In the genomic region with DNA sequence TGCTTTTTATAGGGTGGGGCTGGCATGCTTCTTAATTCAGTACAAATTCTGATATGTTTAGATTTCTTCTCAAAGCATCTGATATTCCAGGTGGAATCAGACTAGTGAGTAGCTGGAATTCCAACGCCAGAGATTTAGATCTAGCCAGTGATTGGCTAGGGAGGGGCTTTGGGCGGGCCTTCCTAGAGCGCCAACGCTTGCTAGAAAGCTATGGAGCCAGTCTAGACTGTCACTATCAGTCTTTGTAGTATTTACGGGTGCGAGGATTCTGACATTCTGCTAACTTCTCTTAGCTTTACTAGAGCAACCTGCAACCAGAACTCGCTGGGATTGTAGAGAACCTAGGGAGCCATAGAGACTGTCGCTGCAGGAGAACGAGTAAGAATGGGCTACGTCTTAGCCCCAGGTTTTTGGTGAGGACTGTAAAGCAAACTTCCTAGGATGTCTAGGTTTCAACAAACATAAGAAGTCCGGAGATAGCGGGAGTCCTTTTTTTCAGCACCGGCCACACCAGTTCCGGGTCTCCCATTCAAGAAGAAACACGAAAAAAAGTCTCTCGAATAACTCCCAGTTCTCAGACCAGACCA, we compare ENCODE assay signal across 9 mouse cellular contexts. TPM values are rescaled to one million over a fixed set of nuclear protein-coding genes. Genes with fewer than 3 reads are reported as not detected.
DNase-seq lines count a peak whose midpoint lies in the region; ATAC-seq and TF ChIP-seq lines count a peak whose summit lies in the region.
"Had no signal": no experiment of that assay in that cellular context is flagged by ENCODE, and none has a peak within 500 bp of the region (broad histone marks: within the 10 kb centered on the region; RNA-seq: fewer than 3 reads in every experiment).

A gene (plus strand): TSS at position 218 of the 587 bp plus-strand sequence.

- WGBS in forebrain, embryonic 16.5 days = under 1% methylated on average over 16 of the region's 16 CpGs
- WGBS in liver, postnatal 0 days (ENCODE audit: insufficient replicate concordance) = 2% methylated on average over 16 of the region's 16 CpGs

- H3K27ac ChIP-seq in forebrain, embryonic 16.5 days (ENCODE audit: low read length) = no peak within 1 kb of the TSS
- no peak within 1 kb of the TSS for H3K27ac ChIP-seq in liver, postnatal 0 days (ENCODE audit: low read depth)

- TF ChIP-seq CTCF in liver, postnatal 0 days (IDR thresholded peaks at IDR 0.05; ENCODE audit: low read depth) = no peak

- H3K4me1 ChIP-seq in forebrain, embryonic 16.5 days (replicated peaks; ENCODE audit: control insufficient read depth, insufficient read depth, low read length) = peaks cover 20% of the 10 kb centered on the region
- H3K4me1 ChIP-seq in liver, postnatal 0 days (ENCODE audit: insufficient read depth) = peaks cover 5% of the 10 kb centered on the region

- H3K4me2 ChIP-seq in forebrain, embryonic 16.5 days (ENCODE audit: low read length) = peak within 1 kb of the TSS; percentile 98
- H3K4me2 ChIP-seq in liver, postnatal 0 days (ENCODE audit: low read depth, low read length) = peak within 1 kb of the TSS; percentile 61

- H3K36me3 ChIP-seq in forebrain, embryonic 16.5 days (ENCODE audit: control insufficient read depth, insufficient read depth) = no peaks in the 10 kb centered on the region
- no peaks in the 10 kb centered on the region for H3K36me3 ChIP-seq in liver, postnatal 0 days (replicated peaks; ENCODE audit: insufficient read depth, low read length)

- ATAC-seq in forebrain, embryonic 16.5 days = peak; percentile 77
- no peak for ATAC-seq in liver, postnatal 0 days
- ATAC-seq in monocyte, adult 5-6 weeks (replicated peaks; ENCODE audit: insufficient number of reproducible peaks, low FRiP score, low TSS enrichment, poor library complexity, severe bottlenecking) = no peak

- TF ChIP-seq EP300 in liver, postnatal 0 days (IDR thresholded peaks at IDR 0.05; ENCODE audit: low read depth) = no peak

- H3K9ac ChIP-seq in forebrain, embryonic 16.5 days (replicated peaks; ENCODE audit: low read depth, low read length) = peak within 1 kb of the TSS; percentile 71
- no peak within 1 kb of the TSS for H3K9ac ChIP-seq in liver, postnatal 0 days (replicated peaks)

- H3K9me3 ChIP-seq in forebrain, embryonic 16.5 days (ENCODE audit: control insufficient read depth, low read length) = no peaks in the 10 kb centered on the region
- H3K9me3 ChIP-seq in liver, postnatal 0 days (ENCODE audit: low read length) = no peaks in the 10 kb centered on the region

- peaks cover 15% of the 10 kb centered on the region for H3K27me3 ChIP-seq in forebrain, embryonic 16.5 days (replicated peaks; ENCODE audit: control insufficient read depth, insufficient read depth, low read length)
- peaks cover 38% of the 10 kb centered on the region for H3K27me3 ChIP-seq in liver, postnatal 0 days (ENCODE audit: insufficient read depth, low read length)

- DNase-seq in adrenal gland, adult 8-10 months = peak; percentile 1
- DNase-seq in adrenal gland, postnatal 4 days (ENCODE audit: low spot score in 2 of 2) = no peak
- peak; percentile 5 to 9 for DNase-seq in adrenal gland, postnatal 36 days
- DNase-seq in kidney, postnatal 4 days = peak; percentile 38 to 43
- no peak for DNase-seq in liver, postnatal 0 days
- peak; percentile 38 for DNase-seq in right cerebral cortex, postnatal 25 days

- H3K4me3 ChIP-seq in forebrain, embryonic 16.5 days (replicated peaks; ENCODE audit: low read length) = peak within 1 kb of the TSS; percentile 75
- peak within 1 kb of the TSS; percentile 27; the same call in 1 of the 2 replicates for H3K4me3 ChIP-seq in liver, postnatal 0 days (ENCODE audit: low read depth, low read length)

RNA-seq across cellular contexts. Expression of the gene that starts here (rescaled TPM):
- total RNA-seq in adrenal gland, adult 8-10 months (2022) = 1 to 10 TPM in 1 of 4 experiments, under 1 TPM in 3; 0.31 to 1.0 (median 0.56) TPM
- total RNA-seq in adrenal gland, postnatal 4 days (2021) = under 1 TPM; 0.14 to 0.56 TPM
- under 1 TPM; 0.07 to 0.13 TPM for total RNA-seq in adrenal gland, postnatal 36 days (2021)
- polyA plus RNA-seq in forebrain, embryonic 16.5 days (2015; fragmentation: Nextera tagmentation; extraction: Ambion mirVana) = 1.5 and 2.3 TPM in 2 replicates
- polyA plus RNA-seq in liver, postnatal 0 days (2015; fragmentation: Nextera tagmentation; extraction: Ambion mirVana) = not detected in 2 replicates
- total RNA-seq in monocyte, adult 5-6 weeks (2017) = 0.19 TPM in 1 of 3 replicates, not detected in the others
- total RNA-seq: common myeloid progenitor, adult 5-6 weeks had no signal

Comparison
In these comparisons a context has a peak if more than half of its experiments do, and no peak if none do; other contexts are left out.
1. DNase-seq: peak in adrenal gland, adult 8-10 months (single experiment), kidney, postnatal 4 days (2 of 2) and right cerebral cortex, postnatal 25 days (single experiment); none in adrenal gland, postnatal 4 days (0 of 2) and liver, postnatal 0 days (single experiment).
2. Peak in DNase-seq in adrenal gland, postnatal 36 days; RNA of the gene not detected or under 1 TPM.